ENCODE assay signal across 8 mouse cellular contexts in genomic region chr11:120530085-120530964, GRCm38 (mm10). TPM values are rescaled to one million over a fixed set of nuclear protein-coding genes. Genes with fewer than 3 reads are reported as not detected.
A peak's percentile ranks its signal among the peaks of the same experiment; 100 is the strongest.
DNase-seq lines count a peak whose midpoint lies in the region; ATAC-seq and TF ChIP-seq lines count a peak whose summit lies in the region.

TSS of gene Gcgr (plus strand) at chr11:120530699.

- DNase-seq in gastrocnemius, adult 2 months, result peak; percentile 55
- DNase-seq in gastrocnemius, postnatal 14 days, result no peak
- peak; percentile 15 for DNase-seq in brain, embryonic 14.5 days (ENCODE audit: low read depth)
- peak; percentile 55 for DNase-seq in hindbrain, embryonic 11.5 days (ENCODE audit: low spot score)
- DNase-seq in natural killer cell, adult 2 months (ENCODE audit: low spot score in 2 of 2), result no peak
- no peak for DNase-seq in spleen, postnatal 10 days (ENCODE audit: low spot score in 2 of 2)
- DNase-seq in right cerebral cortex, postnatal 36 days (ENCODE audit: low spot score in 2 of 2), result no peak

- H3K4me1 ChIP-seq in hindbrain, embryonic 11.5 days (replicated peaks; ENCODE audit: control insufficient read depth, insufficient read depth, low read length), result peaks cover 3% of the 10 kb centered on the region

- H3K4me3 ChIP-seq in gastrocnemius, adult 2 months, result peak within 1 kb of the TSS; percentile 64
- H3K4me3 ChIP-seq in hindbrain, embryonic 11.5 days (ENCODE audit: low read depth, low read length), result peak within 1 kb of the TSS; percentile 31

- ATAC-seq in hindbrain, embryonic 11.5 days (ENCODE audit: low FRiP score), result no peak
- ATAC-seq in megakaryocyte, adult 5-6 weeks (ENCODE audit: poor library complexity, severe bottlenecking), result 0 out of 2 replicates have a peak, but pooled peaks have one; percentile 28

- intact Hi-C loops in gastrocnemius, adult 2 months (cut with DNase I), result no loop called here
- intact Hi-C loops in gastrocnemius, postnatal 14 days (cut with DNase I; ENCODE audit: low total_unique reads), result no loop called here

- TF ChIP-seq CTCF in gastrocnemius, adult 2 months (IDR thresholded peaks at IDR 0.05), result no peak
- no peak for TF ChIP-seq CTCF in brain, embryonic 14.5 days (IDR thresholded peaks at IDR 0.05; ENCODE audit: borderline replicate concordance, extremely low read depth, insufficient read depth, insufficient read length)

- peak within 1 kb of the TSS; percentile 56 for H3K4me2 ChIP-seq in hindbrain, embryonic 11.5 days (replicated peaks; ENCODE audit: low read depth, low read length)

- H3K9ac ChIP-seq in hindbrain, embryonic 11.5 days (ENCODE audit: low read depth, low read length), result peak within 1 kb of the TSS; percentile 25; the same call in 1 of the 2 replicates

- H3K27me3 ChIP-seq in hindbrain, embryonic 11.5 days (ENCODE audit: control insufficient read depth, insufficient read depth, low read length), result peaks cover 44% of the 10 kb centered on the region

- no peak for TF ChIP-seq POLR2A in brain, embryonic 14.5 days (IDR thresholded peaks at IDR 0.05; ENCODE audit: borderline replicate concordance, extremely low read depth, insufficient read depth, insufficient read length, poor library complexity, severe bottlenecking)

- H3K27ac ChIP-seq in gastrocnemius, adult 2 months, result no peak within 1 kb of the TSS
- H3K27ac ChIP-seq in hindbrain, embryonic 11.5 days (ENCODE audit: low read depth, low read length), result no peak within 1 kb of the TSS

- no peaks in the 10 kb centered on the region for H3K36me3 ChIP-seq in hindbrain, embryonic 11.5 days (ENCODE audit: control insufficient read depth, insufficient read depth, low read length)

- no peaks in the 10 kb centered on the region for H3K9me3 ChIP-seq in hindbrain, embryonic 11.5 days (ENCODE audit: control insufficient read depth, low read length)

- 14% methylated on average over 33 of the region's 62 CpGs for WGBS in hindbrain, embryonic 11.5 days

RNA-seq across cellular contexts. Expression of gene Gcgr, which starts in this region (rescaled TPM):
- under 1 TPM in 1 of 2 experiments, not detected in 1; 0.33 TPM for total RNA-seq in gastrocnemius, adult 2 months (2021)
- under 1 TPM in 1 of 2 experiments, not detected in 1; 0.38 TPM for total RNA-seq in gastrocnemius, postnatal 14 days (2021)
- 0.32 and 0.36 TPM in 2 replicates for polyA plus RNA-seq in brain, embryonic 14.5 days (2012; rRNA removed)
- polyA plus RNA-seq in hindbrain, embryonic 11.5 days (2014; fragmentation: Nextera tagmentation; extraction: Ambion mirVana), result 0.31 and 0.56 TPM in 2 replicates
- total RNA-seq in megakaryocyte, adult 5-6 weeks (2015), result not detected in 2 replicates
- total RNA-seq in megakaryocyte, adult 5-6 weeks (2017), result not detected in 2 replicates

Comparison
In these comparisons a context has a peak if more than half of its experiments do, and no peak if none do; other contexts are left out.
1. Peak in DNase-seq and H3K4me3 ChIP-seq in gastrocnemius, adult 2 months; RNA of the gene not detected or under 1 TPM.
2. Peak in DNase-seq in brain, embryonic 14.5 days; RNA of the gene not detected or under 1 TPM.
3. Peak in DNase-seq, H3K4me3 ChIP-seq, H3K9ac ChIP-seq and H3K4me2 ChIP-seq in hindbrain, embryonic 11.5 days; RNA of the gene not detected or under 1 TPM.
4. Peak in ATAC-seq in megakaryocyte, adult 5-6 weeks; RNA of the gene not detected or under 1 TPM.